Mouse (Mus musculus) ES-CJ7 (cell line): ENCODE data around the gene Mfsd2a.

Experiments used
- DNase-seq: peaks from one replicate; pipeline ENCODE4 v3.0.0; 2011; ENCODE audit warnings: low read depth, low spot score

The Mfsd2a gene

DNA sequence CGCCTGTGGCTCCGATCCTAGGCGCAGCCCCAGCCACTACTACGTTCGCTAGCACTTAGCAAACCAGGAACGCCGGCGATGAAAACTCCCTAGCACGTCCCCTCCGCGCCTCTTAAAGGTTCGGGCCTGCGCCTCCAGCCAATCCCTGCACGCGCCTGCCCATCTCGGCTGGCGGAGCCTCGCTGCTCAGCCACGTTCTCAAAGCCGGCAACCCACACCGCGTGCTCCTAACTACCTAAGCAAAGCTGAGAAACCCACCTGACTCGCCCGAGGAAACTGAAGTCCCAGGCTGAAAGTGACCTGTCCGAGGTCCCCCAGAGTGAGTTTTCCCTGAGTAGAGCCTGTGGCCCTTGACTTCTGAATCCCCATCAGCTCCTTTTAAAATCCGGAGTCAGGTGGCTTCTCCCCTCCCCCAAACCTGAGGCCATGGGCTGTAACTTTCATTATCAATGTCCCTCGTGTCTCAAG lies at the start of gene Mfsd2a:
TSS of gene Mfsd2a (minus strand) at position 89 of the 468 bp plus-strand sequence.
- DNase-seq, result peak; percentile 61

DNA sequence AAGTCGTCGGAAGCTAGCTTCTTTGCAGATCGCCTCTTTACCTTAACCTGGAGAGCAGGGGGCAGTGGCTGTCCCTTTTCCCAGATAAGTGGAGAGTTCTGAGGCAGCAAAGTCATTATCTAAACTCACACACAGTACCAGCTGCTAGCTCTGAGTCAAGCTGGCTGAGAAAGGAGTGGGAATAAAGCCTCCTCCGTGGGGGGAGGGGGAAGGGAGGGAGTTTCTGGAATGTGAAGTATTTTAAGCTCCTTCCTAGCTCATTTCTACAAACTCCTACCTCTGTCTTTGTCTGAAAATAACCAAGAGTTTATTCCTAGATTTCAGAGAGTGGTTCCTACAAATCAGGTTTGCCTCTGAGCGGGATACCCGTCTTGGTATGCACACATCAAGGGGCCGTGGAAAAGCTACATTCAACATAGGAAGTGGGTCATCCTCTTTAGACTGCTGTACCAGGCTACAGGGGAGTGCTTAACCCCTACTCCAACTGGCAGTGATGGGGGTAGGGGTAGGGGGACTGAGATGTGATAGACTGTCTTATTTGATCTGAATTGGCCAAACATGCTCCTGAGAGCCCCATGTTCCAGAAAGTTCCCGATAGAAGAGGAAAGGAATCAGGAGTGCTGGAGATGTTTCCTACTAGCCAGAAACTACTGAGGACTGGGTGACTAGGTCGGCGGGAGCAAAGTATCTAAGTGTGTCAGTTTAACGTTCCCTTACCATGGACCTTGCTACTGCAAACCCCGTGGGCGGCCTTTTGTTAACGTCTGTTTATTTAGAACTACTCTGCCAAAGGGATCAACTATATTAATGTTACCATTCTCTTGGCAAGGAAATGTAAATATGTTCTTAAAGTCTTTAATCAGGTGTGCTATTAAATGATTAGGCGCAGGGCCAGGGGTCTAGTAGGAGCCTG lies 44.3 kb upstream of the Mfsd2a start:
- peak; percentile 65 for DNase-seq

DNA sequence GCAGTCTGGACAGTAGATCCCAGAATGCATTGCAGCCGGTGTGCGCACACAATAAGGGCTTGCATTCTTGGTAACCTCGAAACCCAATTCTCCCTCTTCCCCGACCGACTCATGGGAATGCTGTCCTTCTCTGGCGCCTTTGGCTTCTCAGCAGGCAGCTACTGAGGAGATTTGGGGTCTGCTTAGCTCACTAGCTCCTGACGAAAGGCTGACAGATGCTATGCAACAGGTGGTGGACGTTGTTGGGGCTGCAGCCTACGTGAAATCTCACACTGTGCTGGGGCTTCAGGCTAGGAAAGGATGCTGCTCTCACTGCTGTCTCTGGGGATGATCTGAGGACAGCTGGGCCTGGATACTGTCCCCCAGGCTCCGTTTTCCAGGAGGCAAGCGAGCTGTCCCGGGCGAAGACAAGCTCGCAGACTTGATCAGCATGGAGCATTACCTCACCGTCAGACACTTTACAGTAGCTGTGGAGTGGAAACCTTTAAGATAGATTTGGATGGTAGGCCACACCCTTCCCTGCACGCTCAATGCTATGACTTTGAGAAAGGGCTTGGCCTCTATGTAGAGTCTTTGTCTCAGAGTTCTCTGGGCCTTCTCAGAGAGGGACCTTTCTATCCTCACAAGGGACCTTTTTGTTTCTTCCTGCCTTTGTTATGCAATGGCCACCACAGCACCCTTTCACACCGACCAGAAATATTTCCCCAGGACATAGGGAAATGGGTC lies 39.8 kb upstream of the Mfsd2a start:
- DNase-seq, result peak; percentile 78

DNA sequence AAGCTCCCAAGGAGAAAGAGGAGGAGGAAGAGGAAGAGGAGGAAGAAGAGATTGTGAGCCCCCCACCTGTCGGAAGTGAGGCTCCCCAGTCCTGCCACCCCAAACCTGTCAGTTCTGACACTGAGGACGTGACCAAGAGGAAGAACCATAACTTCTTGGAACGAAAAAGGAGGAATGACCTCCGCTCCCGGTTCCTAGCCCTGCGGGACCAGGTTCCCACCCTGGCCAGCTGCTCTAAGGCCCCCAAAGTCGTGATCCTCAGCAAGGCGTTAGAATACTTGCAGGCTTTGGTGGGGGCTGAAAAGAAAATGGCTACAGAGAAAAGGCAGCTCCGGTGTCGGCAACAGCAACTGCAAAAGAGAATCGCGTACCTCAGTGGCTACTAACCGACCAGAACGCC lies 39.1 kb upstream of the Mfsd2a start:
- DNase-seq, result no peak

DNA sequence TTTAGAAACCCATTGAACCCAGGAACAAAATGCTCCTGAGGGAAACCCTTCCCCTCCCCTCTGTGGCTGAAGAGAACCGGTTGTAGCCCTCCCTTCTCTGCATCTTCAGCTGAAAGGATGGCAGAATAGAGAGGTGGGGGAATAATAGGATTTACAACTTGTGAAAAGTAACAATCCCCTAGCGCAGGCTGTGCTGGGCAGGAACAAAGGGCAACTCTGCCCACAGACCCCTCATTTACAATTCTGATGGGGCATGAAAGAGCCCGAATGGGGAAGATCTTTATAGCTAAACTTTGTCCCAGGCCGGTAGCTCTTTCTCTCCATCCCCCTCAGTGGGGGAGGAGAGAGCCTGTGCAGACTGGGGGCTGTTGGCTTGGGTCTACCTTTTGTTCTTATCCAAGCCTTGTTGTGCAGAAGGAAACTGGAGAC lies 38.3 kb upstream of the Mfsd2a start:
- DNase-seq, result peak; percentile 61

DNA sequence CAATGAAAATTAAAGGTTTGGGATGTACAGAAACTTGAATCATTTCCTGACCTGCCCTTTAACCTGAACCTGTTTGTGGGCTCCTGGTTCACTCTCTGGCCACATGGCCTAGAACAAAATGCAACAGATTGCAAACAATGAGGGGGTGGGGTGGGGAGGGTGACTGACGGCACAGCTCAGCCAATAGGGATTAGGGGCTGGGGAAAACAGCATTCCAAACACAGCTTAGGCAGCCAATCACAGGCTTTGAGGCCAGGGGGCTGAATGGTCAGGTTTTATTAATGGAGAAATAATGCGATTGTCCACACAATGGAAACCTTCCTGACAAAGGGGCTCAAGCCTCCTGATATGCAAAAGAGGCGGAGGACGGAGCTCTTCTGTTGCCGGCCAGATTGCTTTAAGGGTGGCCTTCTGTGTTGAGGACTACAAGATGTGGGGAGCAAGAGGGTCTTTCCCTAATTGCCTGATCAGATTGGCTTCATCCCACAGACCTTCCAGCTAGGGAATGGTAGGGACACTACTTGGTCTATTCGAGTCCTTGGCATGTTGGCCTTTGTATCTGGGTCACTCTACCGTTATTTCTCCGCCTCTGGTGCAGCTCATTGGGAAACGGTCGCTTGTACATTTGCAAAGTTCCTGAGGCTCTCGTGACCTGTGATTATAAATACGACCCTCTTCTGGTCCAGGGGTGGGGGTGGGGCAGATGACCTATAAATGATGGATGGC lies 37.7 kb upstream of the Mfsd2a start:
- peak; percentile 76 for DNase-seq

DNA sequence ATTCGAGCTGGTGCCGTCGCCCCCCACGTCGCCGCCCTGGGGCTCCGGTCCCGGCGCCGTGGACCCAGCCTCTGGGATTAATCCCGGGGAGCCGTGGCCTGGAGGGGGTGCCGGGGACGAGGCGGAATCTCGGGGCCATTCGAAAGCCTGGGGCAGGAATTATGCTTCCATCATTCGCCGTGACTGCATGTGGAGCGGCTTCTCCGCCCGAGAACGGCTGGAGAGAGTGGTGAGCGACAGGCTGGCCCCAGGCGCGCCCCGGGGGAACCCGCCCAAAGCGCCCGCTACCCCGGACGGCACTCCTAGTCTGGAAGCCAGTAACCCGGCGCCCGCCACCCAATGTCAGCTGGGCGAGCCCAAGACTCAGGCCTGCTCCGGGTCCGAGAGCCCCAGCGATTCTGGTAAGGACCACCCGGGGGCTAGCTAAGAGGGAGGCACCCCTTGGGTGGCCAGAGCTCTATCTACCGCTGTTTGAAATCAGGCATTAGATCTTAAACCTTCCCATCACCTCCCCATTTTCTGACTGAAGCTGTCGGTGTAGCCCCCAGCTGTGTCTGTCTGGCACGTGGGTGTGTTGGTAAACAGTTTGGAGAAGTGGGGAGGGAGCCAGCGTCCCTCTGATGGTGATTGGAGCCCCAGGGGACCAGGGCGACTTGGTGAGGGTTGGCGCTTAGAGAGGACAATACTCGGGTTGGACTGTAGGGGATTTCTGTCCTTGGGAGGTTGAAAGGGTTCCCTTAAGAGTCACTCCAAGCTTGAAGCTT lies 35.8 kb upstream of the Mfsd2a start:
- DNase-seq, result peak; percentile 82

DNA sequence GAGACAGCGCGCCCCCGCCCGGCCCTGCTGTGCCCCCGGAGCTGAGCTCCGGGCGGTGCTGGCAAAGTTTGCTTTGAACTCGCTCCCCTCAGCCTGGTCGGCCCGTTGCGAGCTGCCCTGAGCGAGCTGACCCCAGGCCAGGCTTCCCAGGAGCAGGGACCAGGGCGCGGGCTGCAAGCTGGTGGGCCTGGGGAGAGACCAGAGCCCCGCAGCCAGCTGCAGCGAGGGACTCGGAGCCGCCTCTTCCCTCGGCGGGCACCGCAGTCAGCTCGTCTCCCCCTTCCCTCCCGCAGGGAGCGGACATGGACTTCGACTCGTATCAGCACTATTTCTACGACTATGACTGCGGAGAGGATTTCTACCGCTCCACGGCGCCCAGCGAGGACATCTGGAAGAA lies 35.2 kb upstream of the Mfsd2a start:
- DNase-seq, result no peak

DNA sequence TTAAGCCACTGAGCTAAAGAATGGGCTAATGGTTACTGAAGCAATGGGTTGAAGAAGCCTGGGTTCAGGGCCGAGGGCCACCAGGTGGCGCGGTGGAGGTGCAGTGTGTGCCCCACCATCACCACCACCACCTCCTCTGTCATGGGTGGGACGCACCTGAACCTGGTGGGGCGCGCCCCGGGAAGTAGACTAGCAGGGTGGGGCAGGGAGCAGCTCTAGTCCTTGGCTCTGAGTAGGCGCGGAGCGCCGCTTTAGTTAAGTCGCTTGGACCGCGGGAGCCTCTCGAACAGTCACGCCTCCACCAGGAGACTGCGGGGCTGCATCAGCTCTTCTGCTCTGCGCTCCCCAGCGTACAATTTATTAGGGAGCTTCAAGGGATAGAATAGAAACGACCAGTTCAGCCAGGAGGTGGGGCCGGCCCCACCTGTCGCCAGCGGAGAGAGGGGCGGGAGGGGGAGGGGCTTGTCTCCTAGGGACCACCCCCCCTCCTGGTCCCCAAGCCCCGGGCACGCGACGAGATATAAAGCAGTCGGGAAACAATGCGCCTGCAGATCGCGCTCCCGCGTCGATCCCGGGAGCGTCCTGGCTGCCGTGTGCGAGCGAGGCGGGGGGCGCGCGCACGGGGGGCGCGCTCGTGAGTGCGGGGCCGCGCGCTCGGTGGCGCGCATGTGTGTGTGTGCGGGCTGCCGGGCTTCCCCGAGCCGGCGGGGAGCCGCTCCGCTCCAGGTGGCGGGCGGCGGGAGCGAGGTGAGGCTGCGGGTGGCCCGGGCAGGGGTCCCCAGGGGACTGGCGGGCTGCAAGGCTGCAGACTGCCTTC lies 34.6 kb upstream of the Mfsd2a start, which contains the start of gene Mycl:
TSS of gene Mycl (plus strand) at position 249 of the 817 bp plus-strand sequence.
- peak; percentile 91 for DNase-seq

DNA sequence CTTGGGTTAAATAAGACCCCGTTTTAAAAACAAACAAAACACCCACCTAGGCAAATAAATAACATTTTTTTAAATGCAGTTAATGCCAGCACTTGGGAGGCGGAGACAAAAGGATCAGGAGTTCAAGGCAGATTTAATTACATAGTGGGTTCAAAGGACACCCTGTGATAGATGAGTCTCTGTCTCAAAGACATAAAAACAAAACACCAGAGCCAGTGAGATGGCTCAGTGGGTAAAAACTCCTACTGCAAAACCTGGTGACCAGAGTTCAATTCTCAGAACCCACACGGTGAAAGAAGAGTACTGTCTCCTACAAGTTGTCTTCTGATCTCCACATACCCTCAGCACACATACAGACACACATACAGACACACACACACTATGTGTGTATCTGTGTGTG lies 31.3 kb upstream of the Mfsd2a start:
- no peak for DNase-seq

DNA sequence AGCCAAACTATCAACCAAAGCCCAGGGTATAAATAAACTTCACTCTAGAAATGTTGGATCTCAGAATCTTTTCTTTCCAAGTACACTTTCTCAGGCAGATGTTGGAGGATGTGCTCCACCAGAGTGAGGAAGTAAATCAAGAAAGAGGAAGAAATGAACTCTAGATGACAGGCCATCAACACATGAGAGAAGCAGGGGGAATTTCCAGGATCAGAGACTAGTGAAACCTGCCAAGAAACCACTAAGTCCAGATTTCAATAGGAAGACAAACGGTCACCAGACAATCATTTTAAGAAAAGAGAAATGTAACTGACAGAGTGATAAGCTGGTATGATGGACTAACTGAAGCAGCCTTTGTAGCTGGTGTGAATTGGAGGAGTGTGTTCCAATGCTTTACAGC lies 30.2 kb upstream of the Mfsd2a start:
- DNase-seq, result no peak

DNA sequence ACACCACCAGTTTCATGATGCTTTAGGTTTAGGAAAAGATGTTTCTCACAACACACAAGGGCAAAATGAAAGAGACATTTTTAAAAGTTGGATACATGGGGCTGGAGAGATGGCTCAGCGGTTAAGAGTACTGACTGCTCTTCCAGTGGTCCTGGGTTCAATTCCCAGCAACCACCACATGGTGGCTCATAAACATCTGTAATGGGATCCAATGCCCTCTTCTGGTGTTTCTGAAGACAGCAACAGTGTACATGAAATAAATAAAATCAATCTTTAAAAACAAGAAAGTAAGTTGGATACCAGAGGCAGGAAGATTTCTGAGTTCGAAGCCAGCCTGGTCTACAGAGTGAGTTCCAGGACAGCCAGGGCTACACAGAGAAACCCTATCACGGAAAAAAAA lies 27.0 kb upstream of the Mfsd2a start:
- peak; percentile 56 for DNase-seq

DNA sequence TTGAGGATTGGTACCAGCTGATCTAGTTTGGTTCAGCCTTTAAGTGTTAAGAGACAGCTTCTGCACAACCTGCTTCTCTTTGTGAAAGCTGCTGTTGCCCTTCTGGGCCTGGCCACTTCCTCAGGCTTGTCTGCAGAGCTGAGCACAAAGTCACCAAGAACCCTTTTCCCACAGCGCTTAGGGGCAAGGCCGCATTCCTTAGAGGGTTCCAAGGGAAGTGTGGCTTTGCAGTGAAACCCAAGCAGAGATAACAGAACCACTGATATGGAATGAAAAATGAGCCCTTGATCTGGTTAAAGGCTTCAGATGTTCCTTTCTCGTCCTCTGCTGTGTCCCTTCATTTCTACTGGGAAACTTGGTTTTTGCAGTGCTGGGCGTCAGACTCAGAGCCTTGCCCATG lies 26.4 kb upstream of the Mfsd2a start:
- no peak for DNase-seq

DNA sequence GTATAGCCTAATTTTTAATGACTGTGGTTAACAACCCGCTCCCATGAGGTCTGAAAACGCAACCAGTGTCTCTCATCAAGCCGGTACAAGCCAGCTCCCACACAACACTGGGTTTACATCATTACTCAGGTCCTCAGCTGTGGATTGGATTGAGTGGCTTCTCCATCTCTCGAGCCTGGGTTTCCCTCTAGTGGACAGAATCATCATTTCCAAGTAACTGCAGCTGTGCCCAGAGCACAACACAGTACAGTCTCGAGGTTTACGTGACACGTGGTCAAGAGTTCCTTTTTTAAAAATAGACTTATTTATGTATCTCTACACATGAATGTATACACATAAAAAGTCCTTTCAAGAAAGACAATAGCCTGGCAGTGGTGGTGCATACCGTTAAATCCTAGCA lies 24.1 kb upstream of the Mfsd2a start:
- DNase-seq, result peak; percentile 78

DNA sequence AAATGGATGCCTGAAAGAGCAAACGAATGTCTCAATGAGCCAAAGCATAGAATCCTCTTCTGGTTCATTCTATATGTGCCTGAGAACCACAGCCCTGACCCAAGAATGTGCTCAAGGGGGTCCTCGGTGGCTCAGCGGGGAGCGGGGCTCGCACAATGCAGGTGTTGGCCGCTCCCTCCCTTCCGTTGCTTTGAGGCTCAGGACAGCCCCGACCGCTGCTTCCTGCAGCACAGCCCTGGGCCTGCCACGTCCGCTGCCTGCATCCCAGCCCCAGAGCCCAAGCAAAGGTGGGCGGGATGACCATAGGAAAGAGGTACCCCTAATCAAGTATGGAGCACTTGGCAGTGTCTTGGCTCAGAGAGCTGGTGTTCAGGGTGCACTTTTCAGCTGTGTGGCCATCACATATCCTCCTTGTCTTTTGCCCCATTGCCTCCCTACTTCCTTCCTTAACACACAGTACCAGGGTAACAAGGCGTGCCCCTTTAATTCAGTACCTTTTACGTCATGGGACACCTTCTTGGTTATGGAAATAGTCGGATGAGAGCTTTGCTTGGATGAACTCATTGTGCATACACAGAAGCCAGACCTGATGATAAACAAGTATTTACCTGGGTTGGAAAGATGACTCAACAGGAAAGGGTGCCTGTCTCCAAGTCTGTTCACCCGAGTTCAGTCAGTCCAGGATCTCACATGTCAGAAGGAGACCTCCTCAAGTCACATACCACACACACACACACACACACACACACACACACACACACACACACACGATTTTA lies 22.7 kb upstream of the Mfsd2a start:
- peak; percentile 49 for DNase-seq

DNA sequence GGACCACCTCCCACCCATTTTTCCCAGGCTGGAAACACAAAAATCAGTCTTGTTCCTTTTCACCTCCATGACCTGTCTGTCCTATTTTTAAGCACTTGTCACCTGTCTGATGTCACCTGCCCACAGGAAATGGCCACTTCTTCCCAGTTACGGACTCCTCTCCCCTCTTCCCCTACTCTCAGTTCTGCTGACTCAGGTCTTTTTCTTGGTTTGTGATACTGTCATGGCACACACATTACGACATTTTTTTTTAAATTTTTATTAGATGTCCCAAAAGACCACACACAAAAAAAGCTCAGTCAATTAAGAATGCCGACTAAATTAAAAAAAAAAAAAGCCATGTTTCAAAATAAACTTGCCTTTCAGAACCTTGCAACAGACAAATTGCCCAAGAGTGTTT lies 21.5 kb upstream of the Mfsd2a start:
- no peak for DNase-seq

DNA sequence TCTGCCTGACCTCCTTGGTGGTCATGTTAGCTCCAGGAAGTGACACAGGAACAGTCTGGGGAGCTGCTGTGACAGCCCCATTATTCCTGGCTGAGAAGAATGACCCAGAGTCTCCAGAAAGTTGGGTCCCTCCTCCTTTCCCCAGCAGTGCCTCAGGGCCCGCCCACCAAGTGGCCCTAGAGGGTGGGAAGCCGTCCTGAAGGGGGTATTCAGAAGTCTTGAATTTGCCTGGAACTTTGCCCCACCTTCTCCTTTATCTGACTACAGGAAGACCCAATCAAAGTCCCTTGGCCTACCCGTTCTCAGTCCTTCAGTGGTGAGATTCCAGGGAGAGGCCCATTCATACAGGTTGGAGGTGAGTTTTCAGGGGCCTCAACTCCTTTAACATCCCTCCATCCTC lies 20.9 kb upstream of the Mfsd2a start:
- DNase-seq, result peak; percentile 34

DNA sequence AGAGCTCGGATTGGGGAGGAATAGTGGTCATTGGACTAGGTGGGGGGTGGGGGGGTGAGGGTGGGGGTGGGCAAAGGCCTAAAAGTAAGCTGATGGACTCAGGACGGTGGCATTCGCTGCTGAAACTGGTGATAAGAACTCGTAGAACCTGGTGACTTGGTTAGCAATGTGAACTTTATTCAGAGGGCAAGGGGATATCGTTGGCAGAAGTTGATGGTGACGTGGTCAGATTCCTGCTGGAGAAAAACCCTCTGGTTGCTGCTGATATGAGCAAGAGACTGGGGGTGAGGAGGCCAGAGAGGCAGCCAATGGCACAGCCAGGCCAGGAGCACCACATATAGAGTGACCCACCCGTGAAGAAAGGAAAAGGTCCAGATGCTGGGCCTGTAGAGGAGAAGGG lies 20.2 kb upstream of the Mfsd2a start:
- DNase-seq, result no peak

DNA sequence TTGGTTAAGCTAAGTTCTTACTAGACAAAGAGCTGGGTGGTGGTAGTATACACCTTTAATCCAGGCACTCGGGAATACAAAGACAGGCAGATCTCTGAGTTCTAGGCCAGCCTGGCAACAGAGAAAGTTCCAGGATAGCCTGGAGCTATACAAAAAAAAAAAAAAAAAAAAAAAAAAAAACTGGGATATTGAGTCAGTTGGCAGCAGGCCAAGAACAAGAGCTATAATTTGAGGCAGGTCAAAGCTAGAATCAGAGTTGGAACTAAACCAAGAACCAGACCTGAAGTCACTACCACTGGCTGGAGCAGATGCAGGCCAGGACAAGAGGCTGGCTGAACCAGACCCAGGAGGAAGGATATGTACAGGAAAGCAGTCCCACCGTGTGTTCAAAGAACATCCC lies 19.7 kb upstream of the Mfsd2a start:
- no peak for DNase-seq

DNA sequence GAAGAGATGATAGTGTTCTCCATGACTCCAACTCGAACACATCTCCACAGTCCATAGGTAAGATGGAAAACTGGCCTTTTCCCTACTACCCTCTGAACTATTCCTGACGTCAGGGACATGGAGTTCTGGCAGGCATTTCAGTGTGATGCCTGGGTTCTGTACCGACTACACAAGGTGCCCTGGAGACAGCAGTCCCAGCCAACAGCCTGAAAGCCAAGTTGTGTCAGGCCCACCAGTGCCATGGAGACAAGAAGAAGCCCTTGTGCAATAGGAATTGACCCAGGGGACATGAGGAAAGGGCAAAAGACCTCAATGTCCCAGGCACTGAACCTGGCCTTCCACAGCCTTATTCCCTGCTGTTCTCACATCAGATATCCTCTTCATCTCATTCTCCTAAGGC lies 18.8 kb upstream of the Mfsd2a start:
- no peak for DNase-seq
